Mouse (Mus musculus) intestine, postnatal 0 days (tissue): ENCODE data around the gene Pdcd4. TPM values are rescaled to one million over a fixed set of nuclear protein-coding genes. Genes with fewer than 3 reads are reported as not detected.
"Not testable (repeated sequence)": the region's sequence is repeated elsewhere in the genome, so short reads cannot be mapped to it uniquely, and the experiment has no call there.

ENCODE experiments used
- ATAC-seq: fragments of 200-750 bp; cut with Nextera tagmentation; 2 replicates; pipeline ENCODE4 v1.8.0; 2017; ENCODE audit warnings: mild to moderate bottlenecking, moderate TSS enrichment, moderate library complexity
- H3K27ac ChIP-seq: fragments of 300-500 bp; sonication (generic); 2 replicates; pipeline ENCODE4 v1.5.1; 2014; ENCODE audit warnings: mild to moderate bottlenecking, low read depth, low read length, moderate library complexity
- H3K27me3 ChIP-seq: fragments of 300-500 bp; sonication (generic); replicated peaks from 2 replicates; pipeline ENCODE4 v1.6.1; 2014; ENCODE audit warnings: low read length, mixed read lengths; ENCODE audit not compliant: control insufficient read depth, insufficient read depth
- H3K36me3 ChIP-seq: fragments of 300-500 bp; sonication (generic); 2 replicates; pipeline ENCODE4 v1.6.1; 2014; ENCODE audit warnings: mild to moderate bottlenecking, moderate library complexity; ENCODE audit not compliant: control insufficient read depth, insufficient read depth
- H3K4me1 ChIP-seq: fragments of 300-500 bp; sonication (generic); replicated peaks from 2 replicates; pipeline ENCODE4 v1.6.1; 2014; ENCODE audit warnings: antibody characterized with exemption, low read length, mixed read lengths; ENCODE audit not compliant: control insufficient read depth, insufficient read depth
- H3K4me2 ChIP-seq: fragments of 300-500 bp; sonication (generic); replicated peaks from 2 replicates; pipeline ENCODE4 v1.6.1; 2014; ENCODE audit warnings: low read depth, mild to moderate bottlenecking, moderate library complexity
- H3K4me3 ChIP-seq: fragments of 300-500 bp; sonication (generic); 2 replicates; pipeline ENCODE4 v1.5.1; 2014; ENCODE audit warnings: low read depth, low read length
- H3K9ac ChIP-seq: fragments of 300-500 bp; sonication (generic); 2 replicates; pipeline ENCODE4 v1.6.1; 2014; ENCODE audit warnings: mild to moderate bottlenecking, low read depth, low read length
- H3K9me3 ChIP-seq: fragments of 300-500 bp; sonication (generic); 2 replicates; pipeline ENCODE4 v1.6.1; 2016; ENCODE audit warnings: mixed run types; ENCODE audit not compliant: control insufficient read depth
- CTCF ChIP-seq: sonication (generic); IDR thresholded peaks from 2 replicates; pipeline ENCODE4 v1.5.1; 2016; ENCODE audit warnings: low read depth, mild to moderate bottlenecking, control low read depth, antibody characterized with exemption, moderate library complexity
- WGBS: fragments of 180-500 bp; shearing (Covaris S2); extraction: QIAGEN DNeasy Blood & Tissue Kit; methylation state at CpG from one replicate; pipeline ENCODE4 v1.1.7; 2014; 5-methylcytosine and 5-hydroxymethylcytosine counted together
- polyA plus RNA-seq: library from polyadenylated mRNA; unstranded; fragments of >200 nt; fragmentation: Nextera tagmentation; extraction: Ambion mirVana; gene quantifications from 2 replicates; pipeline ENCODE4 v1.2.1, GENCODE M21; 2015

Pdcd4 gene
- polyA plus RNA-seq, 1 experiment from 2014 or later: 65.5 TPM

DNA sequence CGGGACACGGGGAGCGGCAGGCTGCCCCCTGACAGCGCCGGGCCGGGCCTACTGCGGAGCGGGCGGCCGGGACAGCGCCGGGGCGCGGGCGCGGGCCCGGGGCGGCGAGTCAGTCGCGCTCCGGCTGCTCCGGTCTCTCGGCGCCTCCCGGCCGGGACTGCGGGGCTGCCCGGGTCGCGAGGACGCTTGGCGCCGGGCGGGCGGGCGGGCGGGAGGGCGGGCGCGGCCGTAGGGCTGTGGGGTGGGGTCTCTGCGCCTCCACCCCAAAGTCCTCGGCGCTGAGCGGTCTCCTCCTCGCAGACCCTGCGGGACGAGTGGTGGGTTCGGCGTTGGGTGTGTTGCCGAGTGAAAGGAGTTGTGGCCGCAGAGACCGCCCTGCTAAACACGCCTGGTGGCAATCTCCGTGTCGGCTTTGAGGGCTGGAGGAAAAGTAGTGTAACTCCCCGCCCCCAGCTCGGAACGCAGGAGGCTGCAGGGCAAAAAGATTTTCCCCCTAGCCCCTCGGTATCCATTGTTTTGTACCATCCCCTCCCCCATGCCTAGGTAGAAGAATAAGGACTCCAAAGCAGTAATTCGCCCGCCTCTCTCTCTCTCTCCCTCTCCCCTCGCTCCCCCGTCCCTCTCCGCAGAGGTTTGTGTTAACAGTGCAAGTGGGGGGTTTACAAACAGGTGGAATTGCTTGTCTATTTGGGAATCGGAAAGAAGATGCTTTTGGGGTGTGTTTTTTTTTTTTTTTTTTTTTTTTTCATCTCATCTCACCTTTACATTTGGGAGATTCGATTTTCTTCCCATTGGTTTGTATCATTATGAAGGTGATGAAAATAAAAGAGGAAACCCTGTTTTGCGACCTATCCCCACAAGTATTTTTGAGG, 53.4 kb downstream of the Pdcd4 start:
- Histone ChIP-seq H3K9ac (peak overlapping the region; percentile 98), H3K4me2 (peak overlapping the region; percentile 80), H3K4me3 (peak overlapping the region; percentile 94), H3K4me1 (peaks cover 3% of the 10 kb centered on the region; the same call in 1 of the 2 replicates), H3K27me3 (no peaks in the 10 kb centered on the region), H3K9me3 (no peaks in the 10 kb centered on the region), H3K36me3 (no peaks in the 10 kb centered on the region), H3K27ac (peak overlapping the region; percentile 98)
- ATAC-seq: peak; percentile 11
- TF ChIP-seq CTCF: no peak
- 1% methylated on average over 34 of the region's 69 CpGs for WGBS

DNA sequence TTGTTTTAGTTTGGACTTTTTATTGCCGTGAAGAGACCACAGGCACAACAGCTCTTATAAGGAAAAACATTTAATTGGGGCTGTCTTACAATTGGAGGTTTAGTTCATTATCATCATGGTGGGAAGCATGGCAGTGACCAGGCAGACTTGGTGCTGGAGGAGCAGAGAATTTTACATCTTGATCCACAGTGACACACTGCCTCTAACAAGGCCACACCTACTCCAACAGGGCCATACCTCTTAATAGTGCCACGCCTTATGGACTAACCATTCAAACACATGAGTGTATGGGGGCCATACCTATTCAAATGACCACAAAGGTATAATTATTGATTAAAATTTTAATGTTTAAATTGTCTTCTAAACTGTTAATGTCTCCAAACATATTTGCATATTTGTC, 65.5 kb downstream of the Pdcd4 start:
- H3K36me3 ChIP-seq: no peaks in the 10 kb centered on the region

DNA sequence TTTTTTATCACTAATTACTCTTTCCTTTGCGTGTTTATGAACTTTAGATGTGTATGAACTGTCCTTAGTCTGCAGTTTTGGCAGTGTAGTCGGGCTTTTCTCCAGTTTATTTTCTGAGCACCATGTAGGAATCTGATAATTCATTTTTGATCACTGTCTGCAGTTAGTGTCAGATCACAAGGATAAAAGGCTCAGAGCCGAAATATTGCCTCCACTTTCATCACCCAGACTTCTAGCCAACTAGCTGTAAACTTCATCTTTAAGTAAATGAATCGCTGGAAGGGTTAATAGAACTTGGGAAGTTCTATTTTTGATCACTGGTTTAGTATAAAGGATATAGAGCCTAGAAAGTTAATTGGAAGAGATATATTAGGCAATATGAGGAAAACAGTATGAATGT, 70.5 kb downstream of the Pdcd4 start:
- Histone ChIP-seq H3K9ac (no peak overlapping the region), H3K4me2 (no peak overlapping the region), H3K27me3 (no peaks in the 10 kb centered on the region), H3K9me3 (no peaks in the 10 kb centered on the region), H3K4me1 (no peaks in the 10 kb centered on the region), H3K36me3 (no peaks in the 10 kb centered on the region), H3K4me3 (no peak overlapping the region), H3K27ac (no peak overlapping the region)
- no peak for TF ChIP-seq CTCF
- ATAC-seq: no peak
- 83% methylated on average over 4 of the region's 4 CpGs for WGBS

More for the DNA sequence above, 65.5 kb downstream of the Pdcd4 start:
- Histone ChIP-seq H3K27me3 (no peaks in the 10 kb centered on the region), H3K4me3 (no peak overlapping the region), H3K4me2 (no peak overlapping the region), H3K4me1 (no peaks in the 10 kb centered on the region), H3K27ac (no peak overlapping the region), H3K9me3 (no peaks in the 10 kb centered on the region), H3K9ac (no peak overlapping the region)
- WGBS: 77% methylated on average over 2 of the region's 2 CpGs
- ATAC-seq: no peak
- no peak for TF ChIP-seq CTCF

DNA sequence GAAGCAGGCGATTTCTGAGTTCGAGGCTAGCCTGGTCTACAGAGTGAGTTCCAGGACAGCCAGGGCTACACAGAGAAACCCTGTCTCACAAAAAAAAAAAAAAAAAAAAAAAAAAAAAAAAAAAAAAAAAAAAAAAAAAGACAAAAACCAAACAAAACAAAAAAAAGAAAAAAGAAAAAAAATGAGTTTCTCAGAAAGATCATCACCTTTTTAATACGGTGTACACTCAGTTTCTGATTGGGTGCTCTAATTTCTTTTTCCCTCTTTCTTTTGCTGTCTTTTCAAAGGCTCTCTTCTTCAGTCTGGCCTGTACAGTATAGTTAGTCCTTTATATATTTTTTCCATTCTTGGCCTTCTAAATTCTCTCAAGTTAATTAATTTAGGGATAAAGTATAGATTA, 72.3 kb downstream of the Pdcd4 start:
- H3K27ac ChIP-seq, H3K36me3 ChIP-seq, ATAC-seq, H3K9ac ChIP-seq, H3K4me1 ChIP-seq, H3K9me3 ChIP-seq, H3K4me3 ChIP-seq, H3K27me3 ChIP-seq, H3K4me2 ChIP-seq: not testable (repeated sequence)
- WGBS: 94% methylated on average over 3 of the region's 3 CpGs

DNA sequence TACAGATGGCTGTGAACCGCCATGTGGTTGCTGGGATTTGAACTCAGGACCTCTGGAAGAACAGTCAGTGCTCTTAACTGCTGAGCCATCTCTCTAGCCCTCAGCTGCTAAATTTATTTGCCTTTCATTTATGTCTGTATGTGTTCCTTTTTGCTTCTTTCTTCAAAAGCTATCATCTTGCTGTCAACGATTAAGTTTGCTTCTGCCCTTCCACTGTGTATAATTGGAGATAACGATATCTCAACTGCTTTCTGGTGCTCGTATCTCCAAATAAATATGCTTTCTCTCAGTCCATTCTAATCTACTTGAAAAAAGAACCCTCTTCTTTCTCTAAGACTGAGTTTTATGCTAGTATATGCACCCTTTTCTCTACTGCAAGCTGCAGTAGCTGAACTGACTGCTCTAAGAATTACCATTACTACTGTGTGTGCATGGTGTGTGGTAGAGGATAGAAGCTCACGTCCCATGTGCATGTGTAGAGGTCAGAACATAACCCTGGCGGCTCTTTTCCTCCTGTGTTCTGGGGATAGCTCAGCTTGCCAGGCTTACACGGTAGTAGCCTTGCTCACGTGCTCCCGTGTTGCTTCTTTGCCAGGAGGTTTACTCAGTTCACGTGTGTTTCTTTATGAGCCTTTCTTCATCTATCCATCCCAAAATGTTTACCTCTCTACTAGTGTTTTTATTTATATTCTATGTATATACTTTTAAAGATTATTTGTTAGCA, 73.0 kb downstream of the Pdcd4 start:
- Histone ChIP-seq H3K27me3 (no peaks in the 10 kb centered on the region), H3K27ac (no peak overlapping the region), H3K4me3 (no peak overlapping the region), H3K9me3 (no peaks in the 10 kb centered on the region), H3K9ac (no peak overlapping the region), H3K36me3 (no peaks in the 10 kb centered on the region), H3K4me1 (no peaks in the 10 kb centered on the region), H3K4me2 (no peak overlapping the region)
- ATAC-seq: no peak
- no peak for TF ChIP-seq CTCF
- WGBS: 77% methylated on average over 10 of the region's 10 CpGs

DNA sequence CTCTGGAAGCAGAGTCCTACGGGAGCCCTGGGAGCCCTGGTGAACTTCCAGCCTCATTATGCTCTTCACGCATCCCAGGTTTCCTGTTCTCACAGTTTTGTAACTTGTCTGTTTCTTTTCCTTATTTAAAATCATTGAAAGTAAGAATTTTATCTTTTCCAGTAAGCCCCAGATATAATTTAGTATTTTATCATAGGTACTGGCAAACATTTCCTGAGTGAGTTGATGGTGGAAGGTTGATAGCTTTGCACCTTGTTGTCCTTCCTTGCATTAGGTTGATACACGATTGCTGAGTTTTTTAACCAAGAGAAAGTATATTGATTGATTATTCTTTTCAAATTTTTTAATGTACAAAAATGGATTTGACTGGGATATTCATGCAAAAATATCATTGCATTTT, 77.2 kb downstream of the Pdcd4 start:
- no peak overlapping the region for H3K27ac ChIP-seq
- no peak for TF ChIP-seq CTCF
- H3K27me3 ChIP-seq: no peaks in the 10 kb centered on the region
- H3K4me1 ChIP-seq: no peaks in the 10 kb centered on the region
- no peak overlapping the region for H3K4me3 ChIP-seq
- H3K36me3 ChIP-seq: no peaks in the 10 kb centered on the region
- H3K9me3 ChIP-seq: no peaks in the 10 kb centered on the region
- no peak for ATAC-seq
- H3K4me2 ChIP-seq: no peak overlapping the region
- WGBS: 87% methylated on average over 3 of the region's 3 CpGs
- H3K9ac ChIP-seq: no peak overlapping the region
